Mouse (Mus musculus) neural tube, embryonic 12.5 days (tissue): ENCODE measurements around the gene Tspan18. TPM values are rescaled to one million over a fixed set of nuclear protein-coding genes. Genes with fewer than 3 reads are reported as not detected.
A peak's percentile ranks its signal among the peaks of the same experiment; 100 is the strongest.

ENCODE experiments used
- ATAC-seq: fragments of 200-750 bp; cut with Nextera tagmentation; 2 replicates; pipeline ENCODE4 v1.8.0; 2017; ENCODE audit warnings: low read depth, mild to moderate bottlenecking, moderate TSS enrichment, moderate library complexity; ENCODE audit not compliant: low FRiP score
- H3K27ac ChIP-seq: fragments of 300-500 bp; sonication (generic); 2 replicates; pipeline ENCODE4 v1.5.1; 2016
- H3K27me3 ChIP-seq: fragments of 300-500 bp; sonication (generic); replicated peaks from 2 replicates; pipeline ENCODE4 v1.6.1; 2016; ENCODE audit warnings: mild to moderate bottlenecking
- H3K36me3 ChIP-seq: fragments of 300-500 bp; sonication (generic); 2 replicates; pipeline ENCODE4 v1.6.1; 2016; ENCODE audit warnings: mild to moderate bottlenecking
- H3K4me1 ChIP-seq: fragments of 300-500 bp; sonication (generic); 2 replicates; pipeline ENCODE4 v1.6.1; 2016
- H3K4me2 ChIP-seq: fragments of 300-500 bp; sonication (generic); replicated peaks from 2 replicates; pipeline ENCODE4 v1.6.1; 2016; ENCODE audit warnings: mild to moderate bottlenecking
- H3K4me3 ChIP-seq: fragments of 300-500 bp; sonication (generic); 2 replicates; pipeline ENCODE4 v1.5.1; 2016
- H3K9ac ChIP-seq: fragments of 300-500 bp; sonication (generic); 2 replicates; pipeline ENCODE4 v1.6.1; 2016; ENCODE audit warnings: mild to moderate bottlenecking
- H3K9me3 ChIP-seq: fragments of 300-500 bp; sonication (generic); 2 replicates; pipeline ENCODE4 v1.6.1; 2016; ENCODE audit warnings: mild to moderate bottlenecking
- WGBS: fragments of 180-500 bp; shearing (Covaris S2); methylation state at CpG from one replicate; pipeline ENCODE4 v1.1.7; 2016; 5-methylcytosine and 5-hydroxymethylcytosine counted together
- polyA plus RNA-seq: library from polyadenylated mRNA; unstranded; fragments of >200 nt; fragmentation: Nextera tagmentation; extraction: Ambion mirVana; gene quantifications from 2 replicates; pipeline ENCODE4 v1.2.1, GENCODE M21; 2016

Tspan18 gene
- polyA plus RNA-seq, 1 experiment from 2014 or later, result 53.9 TPM

- Histone ChIP-seq H3K27ac (no peak overlapping the region), H3K4me2 (no peak overlapping the region), H3K27me3 (no peaks in the 10 kb centered on the region), H3K9me3 (no peaks in the 10 kb centered on the region), H3K4me1 (peaks cover 38% of the 10 kb centered on the region), H3K9ac (no peak overlapping the region), H3K4me3 (no peak overlapping the region), H3K36me3 (peaks cover 35% of the 10 kb centered on the region)
- no peak for ATAC-seq
- WGBS, result 61% methylated on average over 5 of the region's 5 CpGs
These were observed 113.9 kb downstream of the Tspan18 start for GRCm38 (mm10) chr2:93220447-93220846.

- Histone ChIP-seq H3K4me1 (peaks cover 38% of the 10 kb centered on the region), H3K27ac (no peak overlapping the region), H3K4me3 (no peak overlapping the region), H3K9ac (no peak overlapping the region), H3K4me2 (no peak overlapping the region), H3K9me3 (no peaks in the 10 kb centered on the region), H3K36me3 (peaks cover 35% of the 10 kb centered on the region), H3K27me3 (no peaks in the 10 kb centered on the region)
- no peak for ATAC-seq
- 95% methylated on average over 3 of the region's 3 CpGs for WGBS
These were observed 114.7 kb downstream of the Tspan18 start for GRCm38 (mm10) chr2:93219576-93219975.

- no peak overlapping the region for H3K9ac ChIP-seq
- H3K4me1 ChIP-seq, result peaks cover 38% of the 10 kb centered on the region
- H3K27ac ChIP-seq, result no peak overlapping the region
These were observed 115.8 kb downstream of the Tspan18 start for GRCm38 (mm10) chr2:93218353-93218990.

GRCm38 (mm10) chr2:93217015-93217414 lies 117.3 kb downstream of the Tspan18 start:
- peak; percentile 74 for ATAC-seq
- Histone ChIP-seq H3K4me2 (peak overlapping the region; percentile 14; the same call in 1 of the 2 replicates), H3K27ac (peak overlapping the region; percentile 6; the same call in 1 of the 2 replicates), H3K36me3 (peaks cover 36% of the 10 kb centered on the region), H3K4me3 (no peak overlapping the region), H3K9ac (no peak overlapping the region), H3K27me3 (no peaks in the 10 kb centered on the region), H3K4me1 (peaks cover 32% of the 10 kb centered on the region), H3K9me3 (no peaks in the 10 kb centered on the region)
- WGBS, result 16% methylated on average over 7 of the region's 7 CpGs

More at GRCm38 (mm10) chr2:93218353-93218990, 115.8 kb downstream of the Tspan18 start:
- Histone ChIP-seq H3K9me3 (no peaks in the 10 kb centered on the region), H3K36me3 (peaks cover 38% of the 10 kb centered on the region), H3K27me3 (no peaks in the 10 kb centered on the region), H3K4me3 (no peak overlapping the region), H3K4me2 (no peak overlapping the region)
- WGBS, result 91% methylated on average over 7 of the region's 7 CpGs
- ATAC-seq, result no peak

GRCm38 (mm10) chr2:93215790-93216189 lies 118.5 kb downstream of the Tspan18 start:
- Histone ChIP-seq H3K4me3 (no peak overlapping the region), H3K27ac (no peak overlapping the region), H3K4me2 (no peak overlapping the region), H3K36me3 (peaks cover 36% of the 10 kb centered on the region), H3K9ac (no peak overlapping the region), H3K9me3 (no peaks in the 10 kb centered on the region), H3K4me1 (peaks cover 32% of the 10 kb centered on the region), H3K27me3 (no peaks in the 10 kb centered on the region)
- ATAC-seq, result no peak
- WGBS, result 78% methylated on average over 10 of the region's 10 CpGs

- H3K4me1 ChIP-seq, result peaks cover 32% of the 10 kb centered on the region
- H3K36me3 ChIP-seq, result peaks cover 41% of the 10 kb centered on the region
- no peak overlapping the region for H3K4me3 ChIP-seq
- 83% methylated on average over 1 of the region's 1 CpGs for WGBS
- no peaks in the 10 kb centered on the region for H3K9me3 ChIP-seq
- H3K4me2 ChIP-seq, result no peak overlapping the region
- no peaks in the 10 kb centered on the region for H3K27me3 ChIP-seq
- no peak overlapping the region for H3K9ac ChIP-seq
- ATAC-seq, result no peak
- H3K27ac ChIP-seq, result no peak overlapping the region
These were observed 120.1 kb downstream of the Tspan18 start for GRCm38 (mm10) chr2:93214192-93214591.

- H3K4me1 ChIP-seq, result peaks cover 21% of the 10 kb centered on the region
- no peak for ATAC-seq
- no peak overlapping the region for H3K4me2 ChIP-seq
- no peak overlapping the region for H3K27ac ChIP-seq
- H3K9me3 ChIP-seq, result no peaks in the 10 kb centered on the region
- no peak overlapping the region for H3K4me3 ChIP-seq
- peaks cover 49% of the 10 kb centered on the region for H3K36me3 ChIP-seq
- no peaks in the 10 kb centered on the region for H3K27me3 ChIP-seq
- no peak overlapping the region for H3K9ac ChIP-seq
- 95% methylated on average over 2 of the region's 2 CpGs for WGBS
These were observed 121.4 kb downstream of the Tspan18 start for GRCm38 (mm10) chr2:93212865-93213264.

GRCm38 (mm10) chr2:93212386-93212785 lies 121.9 kb downstream of the Tspan18 start:
- no peak overlapping the region for H3K4me2 ChIP-seq
- H3K27ac ChIP-seq, result no peak overlapping the region
- peaks cover 17% of the 10 kb centered on the region for H3K4me1 ChIP-seq
- peaks cover 54% of the 10 kb centered on the region for H3K36me3 ChIP-seq
- no peaks in the 10 kb centered on the region for H3K27me3 ChIP-seq
- H3K9me3 ChIP-seq, result no peaks in the 10 kb centered on the region
- ATAC-seq, result no peak
- 83% methylated on average over 2 of the region's 2 CpGs for WGBS
- H3K4me3 ChIP-seq, result no peak overlapping the region
- no peak overlapping the region for H3K9ac ChIP-seq

- Histone ChIP-seq H3K27me3 (no peaks in the 10 kb centered on the region), H3K9ac (no peak overlapping the region), H3K4me3 (no peak overlapping the region), H3K4me2 (no peak overlapping the region), H3K4me1 (0 out of 2 replicates have a peak, but pooled peaks cover 7% of the 10 kb centered on the region), H3K36me3 (peaks cover 79% of the 10 kb centered on the region), H3K9me3 (no peaks in the 10 kb centered on the region), H3K27ac (no peak overlapping the region)
- no peak for ATAC-seq
- WGBS, result 95% methylated on average over 1 of the region's 1 CpGs
These were observed 128.2 kb downstream of the Tspan18 start for GRCm38 (mm10) chr2:93206126-93206525.

GRCm38 (mm10) chr2:93204571-93204970 lies 129.7 kb downstream of the Tspan18 start:
- Histone ChIP-seq H3K4me2 (no peak overlapping the region), H3K9me3 (no peaks in the 10 kb centered on the region), H3K27ac (no peak overlapping the region), H3K36me3 (peaks cover 83% of the 10 kb centered on the region), H3K4me3 (no peak overlapping the region), H3K9ac (no peak overlapping the region), H3K4me1 (0 out of 2 replicates have a peak, but pooled peaks cover 9% of the 10 kb centered on the region), H3K27me3 (no peaks in the 10 kb centered on the region)
- 87% methylated on average over 6 of the region's 6 CpGs for WGBS
- no peak for ATAC-seq

- ATAC-seq, result peak; percentile 7; the same call in 1 of the 2 replicates
- H3K27ac ChIP-seq, result 0 out of 2 replicates have a peak overlapping the region, but pooled peaks have one; percentile 21
- H3K27me3 ChIP-seq, result no peaks in the 10 kb centered on the region
- no peak overlapping the region for H3K9ac ChIP-seq
- 16% methylated on average over 10 of the region's 10 CpGs for whole genome bisulfite sequencing
- peaks cover 15% of the 10 kb centered on the region; the same call in 1 of the 2 replicates for H3K4me1 ChIP-seq
- H3K9me3 ChIP-seq, result no peaks in the 10 kb centered on the region
- peaks cover 81% of the 10 kb centered on the region for H3K36me3 ChIP-seq
- no peak overlapping the region for H3K4me3 ChIP-seq
- no peak overlapping the region for H3K4me2 ChIP-seq
These were observed 130.6 kb downstream of the Tspan18 start for GRCm38 (mm10) chr2:93203682-93204081.

- Histone ChIP-seq H3K4me3 (no peak overlapping the region), H3K4me2 (no peak overlapping the region), H3K4me1 (peaks cover 19% of the 10 kb centered on the region; the same call in 1 of the 2 replicates), H3K27me3 (no peaks in the 10 kb centered on the region), H3K36me3 (peaks cover 82% of the 10 kb centered on the region), H3K9me3 (no peaks in the 10 kb centered on the region), H3K27ac (0 out of 2 replicates have a peak overlapping the region, but pooled peaks have one; percentile 10), H3K9ac (no peak overlapping the region)
- no peak for ATAC-seq
- WGBS, result 9% methylated on average over 1 of the region's 1 CpGs
These were observed 131.5 kb downstream of the Tspan18 start for GRCm38 (mm10) chr2:93202782-93203181.

GRCm38 (mm10) chr2:93201997-93202396 lies 132.3 kb downstream of the Tspan18 start:
- no peak overlapping the region for H3K4me3 ChIP-seq
- no peak for ATAC-seq
- H3K9ac ChIP-seq, result no peak overlapping the region
- no peaks in the 10 kb centered on the region for H3K27me3 ChIP-seq
- H3K27ac ChIP-seq, result no peak overlapping the region
- no peak overlapping the region for H3K4me2 ChIP-seq
- H3K9me3 ChIP-seq, result no peaks in the 10 kb centered on the region
- H3K36me3 ChIP-seq, result peaks cover 82% of the 10 kb centered on the region
- peaks cover 19% of the 10 kb centered on the region; the same call in 1 of the 2 replicates for H3K4me1 ChIP-seq
- 81% methylated on average over 3 of the region's 3 CpGs for WGBS
